Mouse (Mus musculus): Measurements from ENCODE around the gene Mettl15. TPM values are rescaled to one million over a fixed set of nuclear protein-coding genes. Genes with fewer than 3 reads are reported as not detected.

Gene Mettl15
- total RNA-seq (2023), result 5.5 TPM

DNA sequence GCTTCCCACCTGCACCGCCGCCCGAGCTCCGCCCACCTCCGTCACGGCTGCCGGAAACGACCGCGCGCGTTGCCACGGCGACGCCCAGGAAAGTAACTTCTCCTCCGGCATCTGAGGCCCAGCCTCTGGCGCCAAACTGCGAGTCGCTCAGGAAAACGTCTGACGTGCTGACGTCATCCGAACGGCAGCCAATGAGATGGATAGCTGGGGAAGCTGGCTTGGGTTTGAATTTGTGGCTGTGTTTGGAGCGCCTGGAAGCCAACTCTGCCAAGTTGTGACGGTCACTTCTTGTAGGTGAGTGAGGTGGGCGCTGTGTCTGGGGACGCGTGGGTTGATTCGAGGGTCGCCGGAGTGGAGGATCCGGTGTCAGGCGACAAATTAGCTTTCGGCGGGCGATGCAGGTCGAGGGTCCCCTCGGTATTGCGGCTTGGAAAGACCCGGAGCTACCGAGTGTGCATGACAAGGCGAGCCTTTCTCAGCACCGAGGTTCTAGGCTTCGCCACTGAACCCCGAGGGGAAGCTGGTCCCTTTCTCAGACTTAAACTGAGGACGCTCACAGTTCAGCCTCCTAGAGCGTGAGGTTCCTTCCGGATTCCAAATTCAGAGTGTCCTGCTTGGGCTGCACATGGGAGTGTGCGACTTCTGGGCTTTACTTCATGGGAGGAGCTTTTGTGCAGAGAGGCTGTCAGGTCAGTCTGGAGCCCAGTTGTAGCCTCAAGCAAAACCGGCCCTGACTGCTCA lies at the start of gene Mettl15, which contains the start of gene Kif18a:
TSS of gene Mettl15 (minus strand) at position 149 of the 741 bp plus-strand sequence.
TSS of gene Kif18a (plus strand) at position 139 of the 741 bp plus-strand sequence.

Other genes starting within 250 kb of the Mettl15 start
- gene Kif18a, start within 50 bp of the Mettl15 start, total RNA-seq (2023), result 7.7 TPM

All from CD4-positive naive resting alpha-beta T cell, adult 76 days (primary cell).